Mouse (Mus musculus): ENCODE results near the gene Fgfr2. TPM values are rescaled to one million over a fixed set of nuclear protein-coding genes. Genes with fewer than 3 reads are reported as not detected.

Gene Fgfr2
- total RNA-seq, 1 experiment = 37.5 TPM

GRCm38 (mm10) chr7:132900826-132901531, 222.2 kb downstream of the Fgfr2 start:
- Histone ChIP-seq H3K4me1 (ENCODE audit: control insufficient read depth in 2 of 2, insufficient read depth in 2 of 2, low read length in 2 of 2, poor library complexity in 1 of 2) (peaks cover 0 to 3% of the 10 kb centered on the region in 2 experiments; a peak in 1 of 4 replicates), H3K27ac (ENCODE audit: insufficient read depth, low read depth, low read length, poor library complexity, severe bottlenecking) (no peak overlapping the region), H3K9me3 (ENCODE audit: control insufficient read depth, insufficient read depth, low read depth, low read length) (no peaks in the 10 kb centered on the region), H3K4me3 (ENCODE audit: insufficient read depth in 1 of 2, low read depth in 1 of 2, low read length in 2 of 2, poor library complexity in 1 of 2, severe bottlenecking in 1 of 2) (no peak overlapping the region), H3K9ac (ENCODE audit: insufficient read depth, low read depth, low read length, poor library complexity, severe bottlenecking) (no peak overlapping the region), H3K36me3 (ENCODE audit: control insufficient read depth, insufficient read depth, low read length, poor library complexity, severe bottlenecking) (no peaks in the 10 kb centered on the region)
- TF ChIP-seq CHD2 (IDR thresholded peaks at IDR 0.05; ENCODE audit: low read depth, low read length) = no peak
- no peak for TF ChIP-seq ZC3H11A (IDR thresholded peaks at IDR 0.05; ENCODE audit: borderline replicate concordance, low read depth, low read length)
- TF ChIP-seq HCFC1 (IDR thresholded peaks at IDR 0.05; ENCODE audit: borderline replicate concordance, insufficient read depth, low read length) = no peak
- no peak for TF ChIP-seq MAFK (IDR thresholded peaks at IDR 0.05; ENCODE audit: insufficient read depth, low read depth, low read length)
- TF ChIP-seq ZNF384 (IDR thresholded peaks at IDR 0.05; ENCODE audit: low read depth, low read length) = no peak
- in situ Hi-C loops (cut with MboI; ENCODE audit: low sequenced_read_pairs in 2 of 2, unreplicated experiment in 2 of 2) = no loop called here
- no peak for DNase-seq (ENCODE audit: low read depth, low spot score)

GRCm38 (mm10) chr7:132898234-132898633, 224.9 kb downstream of the Fgfr2 start:
- in situ Hi-C loops (cut with MboI; ENCODE audit: low sequenced_read_pairs in 2 of 2, unreplicated experiment in 2 of 2) = loop anchor here (5.0 to 25.0 kb wide), 3 partner anchors 236 to 661 kb away; no protein-coding TSS in a partner anchor
- TF ChIP-seq ZC3H11A (IDR thresholded peaks at IDR 0.05; ENCODE audit: borderline replicate concordance, low read depth, low read length) (peak; percentile 62), ZNF384 (IDR thresholded peaks at IDR 0.05; ENCODE audit: low read depth, low read length) (no peak)
- DNase-seq (ENCODE audit: low read depth, low spot score) = peak; percentile 56
- Histone ChIP-seq H3K4me1 (ENCODE audit: control insufficient read depth in 2 of 2, insufficient read depth in 2 of 2, low read length in 2 of 2, poor library complexity in 1 of 2) (peaks cover 0 to 6% of the 10 kb centered on the region in 2 experiments; a peak in 1 of 4 replicates), H3K27ac (ENCODE audit: insufficient read depth, low read depth, low read length, poor library complexity, severe bottlenecking) (no peak overlapping the region), H3K36me3 (ENCODE audit: control insufficient read depth, insufficient read depth, low read length, poor library complexity, severe bottlenecking) (no peaks in the 10 kb centered on the region), H3K9ac (ENCODE audit: insufficient read depth, low read depth, low read length, poor library complexity, severe bottlenecking) (no peak overlapping the region), H3K9me3 (ENCODE audit: control insufficient read depth, insufficient read depth, low read depth, low read length) (no peaks in the 10 kb centered on the region), H3K4me3 (ENCODE audit: insufficient read depth in 1 of 2, low read depth in 1 of 2, low read length in 2 of 2, poor library complexity in 1 of 2, severe bottlenecking in 1 of 2) (no peak overlapping the region)

GRCm38 (mm10) chr7:132897258-132897657, 225.9 kb downstream of the Fgfr2 start:
- H3K27ac ChIP-seq (ENCODE audit: insufficient read depth, low read depth, low read length, poor library complexity, severe bottlenecking) = no peak overlapping the region
- peaks cover 0 to 6% of the 10 kb centered on the region in 2 experiments; a peak in 1 of 4 replicates for H3K4me1 ChIP-seq (ENCODE audit: control insufficient read depth in 2 of 2, insufficient read depth in 2 of 2, low read length in 2 of 2, poor library complexity in 1 of 2)
- in situ Hi-C loops (cut with MboI; ENCODE audit: low sequenced_read_pairs in 2 of 2, unreplicated experiment in 2 of 2) = loop anchor here (5.0 to 25.0 kb wide), 3 partner anchors 235 to 660 kb away; no protein-coding TSS in a partner anchor
- no peaks in the 10 kb centered on the region for H3K36me3 ChIP-seq (ENCODE audit: control insufficient read depth, insufficient read depth, low read length, poor library complexity, severe bottlenecking)
- DNase-seq (ENCODE audit: low read depth, low spot score) = no peak
- H3K4me3 ChIP-seq (ENCODE audit: insufficient read depth in 1 of 2, low read depth in 1 of 2, low read length in 2 of 2, poor library complexity in 1 of 2, severe bottlenecking in 1 of 2) = no peak overlapping the region
- TF ChIP-seq HCFC1 (IDR thresholded peaks at IDR 0.05; ENCODE audit: borderline replicate concordance, insufficient read depth, low read length) (no peak), ZNF384 (IDR thresholded peaks at IDR 0.05; ENCODE audit: low read depth, low read length) (peak; percentile 4; the same call in 1 of the 2 replicates), MAFK (IDR thresholded peaks at IDR 0.05; ENCODE audit: insufficient read depth, low read depth, low read length) (no peak), ZC3H11A (IDR thresholded peaks at IDR 0.05; ENCODE audit: borderline replicate concordance, low read depth, low read length) (peak; percentile 45; the same call in 1 of the 2 replicates), CHD2 (IDR thresholded peaks at IDR 0.05; ENCODE audit: low read depth, low read length) (no peak)
- H3K9ac ChIP-seq (ENCODE audit: insufficient read depth, low read depth, low read length, poor library complexity, severe bottlenecking) = no peak overlapping the region
- no peaks in the 10 kb centered on the region for H3K9me3 ChIP-seq (ENCODE audit: control insufficient read depth, insufficient read depth, low read depth, low read length)

- peak overlapping the region; percentile 39; the same call in 1 of the 2 replicates for H3K9ac ChIP-seq (ENCODE audit: insufficient read depth, low read depth, low read length, poor library complexity, severe bottlenecking)
- H3K4me3 ChIP-seq (ENCODE audit: insufficient read depth in 1 of 2, low read depth in 1 of 2, low read length in 2 of 2, poor library complexity in 1 of 2, severe bottlenecking in 1 of 2) = peak overlapping the region; percentile 9 to 27; a peak in 2 of 4 replicates
- no peaks in the 10 kb centered on the region for H3K36me3 ChIP-seq (ENCODE audit: control insufficient read depth, insufficient read depth, low read length, poor library complexity, severe bottlenecking)
- in situ Hi-C loops (cut with MboI; ENCODE audit: low sequenced_read_pairs in 2 of 2, unreplicated experiment in 2 of 2) = loop anchor here (5.0 to 25.0 kb wide), 3 partner anchors 234 to 659 kb away; no protein-coding TSS in a partner anchor
- DNase-seq (ENCODE audit: low read depth, low spot score) = peak; percentile 74
- H3K27ac ChIP-seq (ENCODE audit: insufficient read depth, low read depth, low read length, poor library complexity, severe bottlenecking) = no peak overlapping the region
- TF ChIP-seq ZNF384 (IDR thresholded peaks at IDR 0.05; ENCODE audit: low read depth, low read length) (no peak), HCFC1 (IDR thresholded peaks at IDR 0.05; ENCODE audit: borderline replicate concordance, insufficient read depth, low read length) (0 out of 2 replicates have a peak, but pooled peaks have one; percentile 43)
- H3K4me1 ChIP-seq (ENCODE audit: control insufficient read depth in 2 of 2, insufficient read depth in 2 of 2, low read length in 2 of 2, poor library complexity in 1 of 2) = peaks cover 0 to 6% of the 10 kb centered on the region in 2 experiments; a peak in 1 of 4 replicates
- no peaks in the 10 kb centered on the region for H3K9me3 ChIP-seq (ENCODE audit: control insufficient read depth, insufficient read depth, low read depth, low read length)
Measured at GRCm38 (mm10) chr7:132896206-132896815, 226.8 kb downstream of the Fgfr2 start.
